Mouse (Mus musculus) liver, embryonic 14.5 days (tissue): ENCODE data around the gene Mecr. TPM values are rescaled to one million over a fixed set of nuclear protein-coding genes. Genes with fewer than 3 reads are reported as not detected.
A peak's percentile ranks its signal among the peaks of the same experiment; 100 is the strongest.

Experiments used
- ATAC-seq: fragments of 200-750 bp; cut with Nextera tagmentation; 2 replicates; pipeline ENCODE4 v1.8.0; 2017; ENCODE audit warnings: moderate number of reproducible peaks, mild to moderate bottlenecking, moderate library complexity; ENCODE audit not compliant: insufficient read depth
- DNase-seq, 3 experiments: peaks; one replicate each; pipeline ENCODE4 v3.0.0-alpha.2; 2012 to 2013; ENCODE audit warnings: low read depth in 3 of 3, low spot score in 3 of 3
- H3K27ac ChIP-seq: fragments of 300-500 bp; sonication (generic); 2 replicates; pipeline ENCODE4 v1.5.1; 2014; ENCODE audit warnings: moderate library complexity, mild to moderate bottlenecking, control low read depth, inconsistent platforms
- H3K27me3 ChIP-seq: fragments of 300-500 bp; sonication (generic); 2 replicates; pipeline ENCODE4 v1.6.1; 2014; ENCODE audit warnings: mild to moderate bottlenecking, low read length, moderate library complexity; ENCODE audit not compliant: control insufficient read depth, insufficient read depth
- H3K36me3 ChIP-seq: fragments of 300-500 bp; sonication (generic); replicated peaks from 2 replicates; pipeline ENCODE4 v1.6.1; 2014; ENCODE audit warnings: low read depth; ENCODE audit not compliant: control insufficient read depth, insufficient read depth
- H3K4me1 ChIP-seq, 2 experiments: fragments of 200-500 bp in 1 of 2; fragments of 300-500 bp in 1 of 2; sonication (generic) in 1 of 2; replicated peaks; 2 replicates each; pipeline ENCODE4 v1.6.1; 2012 to 2014; ENCODE audit warnings: antibody characterized with exemption in 1 of 2, inconsistent platforms in 1 of 2, low read length in 1 of 2; ENCODE audit not compliant: control insufficient read depth in 2 of 2, insufficient read depth in 2 of 2
- H3K4me2 ChIP-seq: fragments of 300-500 bp; sonication (generic); 2 replicates; pipeline ENCODE4 v1.6.1; 2014; ENCODE audit warnings: low read depth, mild to moderate bottlenecking, control low read depth, moderate library complexity
- H3K4me3 ChIP-seq, 2 experiments: fragments of 200-500 bp in 1 of 2; fragments of 300-500 bp in 1 of 2; sonication (generic) in 1 of 2; 2 replicates each; pipeline ENCODE4 v1.5.1; 2012 to 2014; ENCODE audit warnings: low read depth in 2 of 2, low read length in 2 of 2, mild to moderate bottlenecking in 2 of 2, control low read depth in 1 of 2, inconsistent platforms in 1 of 2, moderate library complexity in 1 of 2; ENCODE audit not compliant: insufficient read depth in 1 of 2
- H3K9ac ChIP-seq: fragments of 300-500 bp; sonication (generic); replicated peaks from 2 replicates; pipeline ENCODE4 v1.6.1; 2014; ENCODE audit warnings: mild to moderate bottlenecking, control low read depth, moderate library complexity
- H3K9me3 ChIP-seq: fragments of 300-500 bp; sonication (generic); 2 replicates; pipeline ENCODE4 v1.6.1; 2016; ENCODE audit warnings: low read length, mixed read lengths; ENCODE audit not compliant: control insufficient read depth
- CTCF ChIP-seq: IDR thresholded peaks from 2 replicates; pipeline ENCODE4 v1.5.1; 2016; ENCODE audit warnings: antibody characterized with exemption, low read depth, control low read depth
- EP300 ChIP-seq: IDR thresholded peaks from 2 replicates; pipeline ENCODE4 v1.6.1; 2016; ENCODE audit warnings: antibody characterized with exemption, low read depth
- WGBS: fragments of 180-500 bp; shearing (Covaris S2); extraction: QIAGEN DNeasy Blood & Tissue Kit; methylation state at CpG from one replicate; pipeline ENCODE4 v1.1.7; 2014; ENCODE audit not compliant: insufficient replicate concordance; 5-methylcytosine and 5-hydroxymethylcytosine counted together
- polyA plus RNA-seq, 2 experiments: library from polyadenylated mRNA; depleted of rRNA in 1 of 2; stranded (reverse) in 1 of 2; unstranded in 1 of 2; fragments of >200 nt; fragmentation: Nextera tagmentation in 1 of 2; extraction: Ambion mirVana in 1 of 2; gene quantifications; 2 replicates each; pipeline versions ENCODE4 v1.2.1 to v1.2.3; 2012 to 2014

The Mecr gene
- polyA plus RNA-seq, 2 experiments: 23.8 to 31.6 TPM

DNA sequence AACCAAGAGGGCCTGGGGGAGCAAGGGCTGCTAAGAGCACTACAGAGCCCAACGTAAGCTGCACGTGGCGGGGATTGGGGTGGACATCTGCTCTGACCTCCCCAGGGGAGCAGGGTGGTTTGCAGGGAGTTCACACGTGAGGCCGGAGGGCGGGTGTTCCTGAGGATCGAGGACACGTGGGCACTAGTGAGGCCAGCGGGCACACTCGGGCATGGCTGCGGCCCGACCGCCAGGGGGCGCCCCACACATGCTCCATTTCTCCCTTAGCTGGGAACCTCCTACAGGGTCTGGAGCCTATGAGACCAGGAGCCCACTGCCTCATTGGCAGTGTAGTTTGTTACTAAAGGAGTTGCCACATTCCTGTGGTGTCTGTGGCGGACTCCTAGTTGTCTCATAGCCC, 73.2 kb downstream of the Mecr start:
- Histone ChIP-seq H3K4me3 (no peak overlapping the region), H3K27ac (no peak overlapping the region), H3K27me3 (peaks cover 97% of the 10 kb centered on the region), H3K9me3 (no peaks in the 10 kb centered on the region), H3K36me3 (no peaks in the 10 kb centered on the region), H3K4me2 (no peak overlapping the region), H3K9ac (no peak overlapping the region), H3K4me1 (peaks cover 0 to 4% of the 10 kb centered on the region in 2 experiments; a peak in 1 of 4 replicates)
- 3% methylated on average over 15 of the region's 15 CpGs for WGBS
- peak; percentile 38 to 53 (median 41) for DNase-seq
- ATAC-seq: peak; percentile 40
- TF ChIP-seq EP300: no peak
- peak; percentile 98 for TF ChIP-seq CTCF

DNA sequence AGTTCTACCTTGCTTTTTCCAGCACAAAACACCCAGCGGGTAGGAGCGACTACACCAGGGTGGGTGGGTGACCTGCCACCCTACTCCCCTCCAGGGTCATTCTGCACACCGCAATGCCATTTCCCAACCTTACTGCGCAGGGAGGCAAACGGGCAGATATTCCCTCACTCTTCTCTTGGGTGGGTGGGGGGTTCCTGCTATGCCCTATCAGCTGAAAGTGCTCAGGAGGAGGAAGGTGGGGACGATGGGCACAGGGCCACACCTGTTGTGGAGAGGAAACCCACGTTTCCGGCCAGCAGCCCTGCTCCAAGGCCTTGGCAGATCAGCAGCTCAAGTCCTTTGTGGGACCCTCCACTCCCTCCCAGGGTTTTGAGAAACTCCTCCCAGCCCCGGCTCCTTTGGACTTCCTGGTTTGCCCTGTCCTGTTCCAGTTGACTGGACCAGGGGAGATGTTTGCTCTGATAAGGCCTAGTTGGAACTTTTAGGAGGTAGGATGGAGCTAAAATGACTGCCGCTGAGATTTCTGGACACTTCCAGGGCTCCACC, 73.8 kb downstream of the Mecr start:
- H3K27me3 ChIP-seq: peaks cover 97% of the 10 kb centered on the region
- DNase-seq (no peak), ATAC-seq (no peak)
- no peak overlapping the region for H3K9ac ChIP-seq
- H3K36me3 ChIP-seq: no peaks in the 10 kb centered on the region
- TF ChIP-seq CTCF: no peak
- no peak for TF ChIP-seq EP300
- no peak overlapping the region for H3K4me2 ChIP-seq
- WGBS: 56% methylated on average over 10 of the region's 10 CpGs
- H3K4me3 ChIP-seq: no peak overlapping the region
- H3K9me3 ChIP-seq: no peaks in the 10 kb centered on the region
- H3K27ac ChIP-seq: no peak overlapping the region
- H3K4me1 ChIP-seq: peaks cover 0 to 4% of the 10 kb centered on the region in 2 experiments; a peak in 1 of 4 replicates

Other genes starting within 250 kb of the Mecr start
- 1.7 and 2.0 TPM in 2 replicates for gene Ptpru, start 5.2 kb upstream of the Mecr start, polyA plus RNA-seq (2012; rRNA removed)
- gene Ptpru, start 5.2 kb upstream of the Mecr start, polyA plus RNA-seq (2014; fragmentation: Nextera tagmentation; extraction: Ambion mirVana): 2.8 and 3.0 TPM in 2 replicates
- gene Srsf4, start 30.1 kb downstream of the Mecr start, polyA plus RNA-seq (2012; rRNA removed): 35.3 and 43.4 TPM in 2 replicates
- gene Srsf4, start 30.1 kb downstream of the Mecr start, polyA plus RNA-seq (2014; fragmentation: Nextera tagmentation; extraction: Ambion mirVana): 45.3 and 55.7 TPM in 2 replicates
- 0.56 and 0.67 TPM in 2 replicates for gene Tmem200b, start 78.3 kb downstream of the Mecr start, polyA plus RNA-seq (2012; rRNA removed)
- 0.06 and 0.10 TPM in 2 replicates for gene Tmem200b, start 78.3 kb downstream of the Mecr start, polyA plus RNA-seq (2014; fragmentation: Nextera tagmentation; extraction: Ambion mirVana)
- gene Gm10300, start 231.2 kb downstream of the Mecr start, polyA plus RNA-seq (2012; rRNA removed): 0.11 and 0.15 TPM in 2 replicates
- gene Gm10300, start 231.2 kb downstream of the Mecr start, polyA plus RNA-seq (2014; fragmentation: Nextera tagmentation; extraction: Ambion mirVana): 0.32 and 0.40 TPM in 2 replicates
- 105 and 113 TPM in 2 replicates for gene Epb41, start 231.9 kb downstream of the Mecr start, polyA plus RNA-seq (2012; rRNA removed)
- gene Epb41, start 231.9 kb downstream of the Mecr start, polyA plus RNA-seq (2014; fragmentation: Nextera tagmentation; extraction: Ambion mirVana): 153 and 166 TPM in 2 replicates